Mouse (Mus musculus) brain, adult 10 weeks (tissue): ENCODE data around the gene Oas1d. TPM values are rescaled to one million over a fixed set of nuclear protein-coding genes. Genes with fewer than 3 reads are reported as not detected.

Experiments used
- polyA plus RNA-seq: library from polyadenylated mRNA; stranded (reverse); fragments of 350-450 nt; fragmentation: Illumina TruSeq; extraction: RNeasy Lipid Tissue Mini Kit (QIAGEN cat#74804); gene quantifications from one replicate; pipeline ENCODE4 v1.2.3, GENCODE M21; 2015; ENCODE audit warnings: low read depth, low replicate concordance

Gene Oas1d
- not detected for polyA plus RNA-seq

GRCm38 (mm10) chr5:120914204-120914603 lies at the start of gene Oas1d:
Gene Oas1d (plus strand): TSS chr5:120914536.

GRCm38 (mm10) chr5:120887413-120887812 lies 26.9 kb upstream of the Oas1d start, which contains the start of gene Oas1g:
Gene Oas1g (minus strand): TSS chr5:120887613.

GRCm38 (mm10) chr5:120906791-120907733 lies 7.3 kb upstream of the Oas1d start, which contains the start of gene Oas1a:
Gene Oas1a (minus strand): TSS chr5:120907521.

Other genes starting within 250 kb of the Oas1d start
- 47.7 TPM for gene Dtx1, start 202.6 kb upstream of the Oas1d start, polyA plus RNA-seq
- 0.51 TPM for gene Oas2, start 164.7 kb upstream of the Oas1d start, polyA plus RNA-seq
- gene Oas3, start 136.9 kb upstream of the Oas1d start, polyA plus RNA-seq: not detected
- not detected for gene Oas1e, start 119.0 kb upstream of the Oas1d start, polyA plus RNA-seq
- 1.1 TPM for gene Oas1c, start 102.0 kb upstream of the Oas1d start, polyA plus RNA-seq
- not detected for gene Oas1f, start 67.2 kb upstream of the Oas1d start, polyA plus RNA-seq
- gene Oas1h, start 53.1 kb upstream of the Oas1d start, polyA plus RNA-seq: not detected
- not detected for gene Oas1g, start 26.9 kb upstream of the Oas1d start, polyA plus RNA-seq
- gene Oas1a, start 7.0 kb upstream of the Oas1d start, polyA plus RNA-seq: 1.0 TPM
- 237 TPM for gene Rph3a, start 95.6 kb downstream of the Oas1d start, polyA plus RNA-seq